Mouse (Mus musculus): ENCODE measurements at regions not wholly inside any gene's neighbourhood (a gene's known extent, or its start where the extent isn't known, plus 50 kb on each side); places are given as distances from the start of the nearest gene placed in this dataset.

- TF ChIP-seq CTCF (IDR thresholded peaks at IDR 0.05; ENCODE audit: insufficient read depth, low read length) (0 out of 2 replicates have a peak, but pooled peaks have one; percentile 21), POLR2A (IDR thresholded peaks at IDR 0.05; ENCODE audit: borderline replicate concordance, extremely low read depth, low read depth, low read length) (no peak)
Measured at GRCm38 (mm10) chr4:6561604-6562357, 1677.1 kb downstream of the Car8 start.
